Mouse (Mus musculus) erythroblast, adult 5-6 weeks (primary cell): ENCODE measurements around the gene Ick. TPM values are rescaled to one million over a fixed set of nuclear protein-coding genes. Genes with fewer than 3 reads are reported as not detected.
"Not testable (repeated sequence)": the region's sequence is repeated elsewhere in the genome, so short reads cannot be mapped to it uniquely, and the experiment has no call there.

ENCODE experiments used
- ATAC-seq: replicated peaks from 2 replicates; pipeline ENCODE4 v1.8.0; 2016; ENCODE audit warnings: moderate number of reproducible peaks, mild to moderate bottlenecking, moderate TSS enrichment, inconsistent platforms; ENCODE audit not compliant: poor library complexity, low FRiP score, severe bottlenecking
- total RNA-seq, 2 experiments: library from RNA; stranded (forward) in 1 of 2; stranded (reverse) in 1 of 2; fragments of 150-400 nt in 1 of 2; fragments of 200-764, 138-1000 nt in 1 of 2; gene quantifications; 2 replicates each; pipeline versions ENCODE4 v1.2.3 to v1.2.4; 2015 to 2017; ENCODE audit warnings: low replicate concordance in 2 of 2

Gene Ick
- total RNA-seq, 2 experiments from 2014 or later: 5.4 to 9.5 TPM

DNA sequence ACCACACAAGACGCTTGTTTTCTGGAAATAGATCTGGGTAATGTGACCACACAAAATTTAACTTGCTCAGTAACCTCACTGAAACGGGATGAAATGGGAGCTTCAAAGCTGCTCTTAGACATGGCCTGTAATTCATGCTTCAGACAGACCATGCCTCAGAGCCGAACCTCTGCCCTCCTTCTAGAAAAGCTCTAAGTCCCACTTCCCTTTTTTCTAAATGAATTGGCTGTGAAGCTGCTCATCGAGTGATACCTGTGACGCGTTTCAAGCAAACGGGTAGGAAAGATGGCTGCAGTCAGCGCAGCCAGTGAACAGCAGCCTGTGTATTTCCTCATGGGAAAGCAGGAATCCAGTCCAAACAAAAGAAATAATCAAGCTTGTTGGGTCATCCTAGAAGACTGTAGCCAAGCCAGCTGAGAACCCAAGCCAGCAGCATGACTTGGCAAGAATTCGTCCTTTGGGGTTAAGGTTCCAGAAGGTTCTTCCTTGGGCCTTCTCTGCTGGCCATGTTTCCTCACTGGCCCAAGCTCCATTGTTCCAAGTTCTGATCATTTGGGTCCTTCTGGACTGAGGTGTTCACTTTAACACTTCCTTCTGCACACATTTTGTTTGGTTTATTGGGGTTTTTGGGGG lies 29.2 kb downstream of the Ick start:
- no peak for ATAC-seq

DNA sequence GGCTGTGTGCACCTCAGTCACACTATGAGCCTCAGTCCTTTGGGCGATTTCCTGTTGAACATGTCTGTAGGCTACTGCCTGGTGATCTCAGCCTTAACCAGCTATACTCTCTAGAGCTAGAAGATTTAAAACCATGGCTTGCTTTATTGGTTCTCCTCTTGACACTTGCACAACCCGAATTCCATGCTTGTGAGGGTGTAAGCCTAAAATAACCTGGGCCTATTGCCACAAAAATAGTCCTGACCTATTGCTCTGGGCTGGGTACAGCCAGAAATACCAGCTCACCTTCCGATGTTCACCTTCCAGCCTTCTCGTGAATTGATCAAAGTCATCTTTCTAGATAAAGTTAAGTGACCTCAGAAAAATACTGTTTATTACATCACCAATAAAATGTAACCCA lies 30.5 kb downstream of the Ick start:
- ATAC-seq: no peak

DNA sequence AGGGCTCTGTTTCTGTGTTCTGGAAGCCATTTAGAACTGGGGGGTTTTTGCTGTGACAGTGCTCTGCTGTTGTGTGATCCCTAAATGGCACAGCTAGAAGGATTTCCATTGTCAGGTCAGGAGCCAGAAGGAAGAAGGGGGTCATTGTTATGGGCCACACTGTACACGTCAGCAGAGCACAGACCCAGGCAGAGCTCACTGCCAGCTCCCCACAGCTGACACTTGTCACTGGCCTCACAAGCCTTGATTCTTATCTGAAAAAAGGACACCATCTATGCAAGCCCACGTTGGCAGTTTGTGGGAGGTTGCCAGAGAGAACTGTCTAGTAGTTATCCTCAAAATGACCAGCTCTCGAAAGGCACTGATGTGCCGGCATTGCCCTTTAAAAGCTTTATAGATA lies 37.1 kb downstream of the Ick start:
- ATAC-seq: no peak

GRCm38 (mm10) chr9:78146627-78147026 lies 37.6 kb downstream of the Ick start:
- ATAC-seq: no peak

DNA sequence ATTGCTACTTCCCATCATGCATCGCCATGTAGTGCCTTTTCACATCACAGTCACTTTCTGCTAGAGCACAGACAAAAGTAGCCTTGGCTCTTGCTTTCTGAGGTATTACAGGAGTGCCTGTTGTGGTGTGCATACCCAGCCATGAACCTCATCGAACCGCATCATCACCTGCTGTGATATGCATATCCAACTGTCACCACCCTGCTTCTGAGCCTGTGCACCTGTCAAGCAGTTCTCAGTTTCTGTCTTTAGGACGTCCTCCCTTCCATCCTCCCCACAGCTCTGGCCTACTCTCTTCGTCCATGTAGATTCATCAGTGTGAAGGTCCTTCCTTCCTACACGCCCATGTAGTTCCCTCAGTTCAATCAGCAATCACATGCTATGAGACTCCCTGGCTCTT lies 39.2 kb downstream of the Ick start:
- no peak for ATAC-seq

- not testable (repeated sequence) for ATAC-seq
These were observed 40.8 kb downstream of the Ick start for GRCm38 (mm10) chr9:78149770-78150169.

DNA sequence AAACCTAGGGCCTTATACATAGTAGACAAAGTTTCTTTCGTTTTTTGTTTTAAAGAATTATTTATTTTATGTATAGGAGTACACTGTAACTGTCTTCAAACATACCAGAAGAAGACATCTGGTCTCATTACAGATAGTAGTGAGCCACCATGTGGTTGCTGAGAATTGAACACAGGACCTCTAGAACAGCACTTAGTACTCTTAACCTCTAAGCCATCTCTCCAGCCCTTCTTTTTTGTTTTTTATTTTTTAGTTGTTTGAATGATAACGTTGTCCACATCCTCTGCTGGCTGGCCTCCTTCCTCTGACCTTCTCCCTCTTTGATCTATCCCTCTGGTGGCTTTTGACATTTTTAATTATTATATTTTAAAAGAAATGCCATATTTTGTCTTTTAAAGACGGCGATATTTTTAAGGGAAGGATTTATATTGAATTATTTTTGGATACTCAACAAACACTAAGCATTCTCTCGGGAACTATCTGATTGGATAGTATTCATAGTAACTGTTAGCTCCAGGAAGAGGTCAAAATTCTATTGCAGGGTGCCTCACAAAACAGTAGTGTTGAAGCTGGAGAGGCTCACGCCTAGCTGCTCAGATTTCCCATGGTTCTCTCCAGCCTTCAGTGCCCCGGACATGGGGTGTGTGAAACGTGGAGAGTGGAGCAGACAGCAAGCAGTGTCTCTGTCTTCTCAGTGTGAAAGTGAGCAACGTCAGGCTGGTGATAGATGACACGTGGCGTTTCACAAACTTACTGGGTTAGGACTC lies 45.4 kb downstream of the Ick start:
- no peak for ATAC-seq

GRCm38 (mm10) chr9:78157221-78157620 lies 48.2 kb downstream of the Ick start:
- ATAC-seq: no peak

DNA sequence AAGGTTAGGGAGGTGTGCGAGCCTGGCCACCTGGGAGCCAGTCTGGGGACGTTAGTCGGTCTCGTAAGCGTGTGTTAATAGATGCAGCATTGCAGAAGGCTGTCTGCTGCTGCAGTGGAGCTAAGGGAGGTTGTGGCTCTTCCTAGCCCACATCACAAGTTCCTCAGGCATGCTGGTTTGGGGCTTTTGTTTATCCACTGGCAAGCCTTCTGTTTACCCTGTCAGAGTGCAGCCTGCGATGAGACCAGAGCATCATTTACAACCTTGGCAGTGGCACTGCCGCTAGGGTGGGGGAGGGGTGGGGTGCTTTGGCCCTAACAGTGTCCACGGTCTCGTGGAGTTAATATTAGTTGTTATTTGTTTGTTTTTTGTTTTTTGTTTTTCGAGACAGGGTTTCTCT lies 54.3 kb downstream of the Ick start:
- no peak for ATAC-seq

DNA sequence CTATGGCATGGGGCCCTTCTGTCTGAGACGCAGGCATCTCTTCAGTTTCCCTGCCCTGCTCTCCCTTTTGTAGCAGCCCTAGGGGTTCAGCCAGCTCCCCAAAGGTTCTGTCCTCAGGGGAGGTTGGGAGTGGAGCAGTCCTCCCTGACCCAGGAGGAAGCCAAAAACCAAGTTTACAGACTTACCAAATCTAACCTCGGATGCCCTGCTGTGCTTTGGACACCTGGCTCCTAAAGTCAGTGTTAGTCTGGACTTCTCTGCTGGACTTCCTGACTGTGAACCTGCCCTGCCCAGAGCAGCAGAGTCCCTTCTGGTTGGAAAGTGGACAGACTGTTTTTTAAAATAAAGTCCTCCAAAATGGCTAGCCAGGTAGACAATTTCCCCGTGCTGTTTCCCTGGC lies 55.7 kb downstream of the Ick start:
- no peak for ATAC-seq

DNA sequence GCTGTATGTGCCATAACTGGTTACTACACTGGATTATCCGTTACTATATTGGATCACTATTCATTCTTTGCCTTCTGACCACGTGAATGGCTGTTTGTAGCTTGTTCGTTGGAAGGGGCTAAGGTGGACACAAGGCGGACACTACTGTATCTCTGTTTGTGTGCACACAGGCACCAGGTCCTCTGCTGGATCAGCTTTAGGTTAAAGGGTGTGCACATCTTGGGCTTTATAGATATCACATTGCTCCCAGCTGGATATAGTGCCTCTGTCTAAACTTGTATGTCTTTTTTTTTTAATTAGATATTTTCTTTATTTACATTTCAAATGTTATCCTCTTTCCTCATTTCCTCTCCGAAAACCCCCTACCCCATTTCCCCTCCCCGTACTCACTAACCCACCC lies 56.5 kb downstream of the Ick start:
- ATAC-seq: no peak

- ATAC-seq: no peak
These were observed 57.9 kb downstream of the Ick start for GRCm38 (mm10) chr9:78166694-78167452.

- no peak for ATAC-seq
These were observed 58.5 kb downstream of the Ick start for GRCm38 (mm10) chr9:78167453-78167969.

DNA sequence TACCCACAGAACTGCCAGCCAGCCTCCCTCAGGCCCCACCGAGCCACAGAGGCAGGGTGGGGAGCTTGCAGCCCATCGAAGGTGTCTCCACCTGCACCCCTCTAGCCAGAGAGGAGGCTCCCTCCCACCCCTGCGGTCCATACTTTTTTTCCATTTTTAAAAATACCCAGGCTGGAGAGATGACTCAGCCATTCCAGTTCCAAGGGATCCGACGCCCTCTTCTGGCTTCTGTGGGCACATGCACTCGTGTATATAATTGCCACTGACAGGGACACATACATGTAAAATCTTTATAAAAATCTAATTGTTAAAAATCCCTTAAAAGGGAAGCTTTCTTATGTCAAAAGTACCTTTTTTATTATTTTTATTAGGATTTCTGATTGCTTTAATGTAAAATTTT lies 59.9 kb downstream of the Ick start:
- ATAC-seq: 0 out of 2 replicates have a peak, but pooled peaks have one; percentile 29

- ATAC-seq: no peak
These were observed 65.0 kb downstream of the Ick start for GRCm38 (mm10) chr9:78174016-78174415.

DNA sequence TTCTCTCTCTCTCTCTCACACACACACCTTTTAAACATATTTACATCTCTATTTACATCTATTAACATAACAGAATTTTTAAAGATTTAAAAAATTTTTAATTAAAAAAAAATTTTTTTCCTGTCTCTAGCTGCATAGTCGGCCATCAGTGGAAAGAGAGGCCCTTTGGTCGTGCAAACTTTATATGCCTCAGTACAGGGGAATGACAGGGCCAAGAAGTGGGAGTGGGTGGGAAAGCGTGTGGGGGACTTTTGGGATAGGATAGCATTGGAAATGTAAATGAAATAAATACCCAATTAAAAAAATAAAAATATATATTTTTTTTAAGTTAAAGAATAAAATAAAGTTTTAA lies 65.9 kb downstream of the Ick start:
- not testable (repeated sequence) for ATAC-seq

- peak; percentile 95 for ATAC-seq
These were observed 66.5 kb downstream of the Ick start for GRCm38 (mm10) chr9:78175277-78176200.

DNA sequence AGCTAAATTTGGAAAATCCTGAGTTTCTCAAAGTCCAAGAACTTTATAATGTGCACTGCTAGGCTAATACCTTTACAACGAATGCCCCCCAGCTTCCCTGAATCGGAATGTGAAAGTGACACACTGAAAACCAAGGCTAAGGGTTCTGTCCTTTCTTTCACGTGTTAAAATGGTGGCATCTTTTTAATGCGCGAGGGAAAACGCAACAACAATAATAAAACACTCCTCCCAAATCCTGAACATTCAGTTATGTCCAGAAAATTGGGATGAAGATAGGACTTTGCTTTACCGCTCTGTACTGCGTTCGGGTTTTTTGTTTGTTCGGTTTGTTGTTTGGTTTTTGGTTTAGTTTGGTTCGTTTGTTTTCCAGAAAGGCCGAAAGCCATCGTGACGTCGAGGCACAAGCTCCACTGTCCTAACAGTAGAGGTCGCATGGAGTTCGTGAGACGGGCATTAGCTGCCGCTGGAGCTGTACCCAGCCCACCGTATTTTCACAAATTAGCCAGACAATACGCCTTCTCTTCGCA lies 67.3 kb downstream of the Ick start:
- peak; percentile 87 for ATAC-seq

- no peak for ATAC-seq
These were observed 67.8 kb downstream of the Ick start for GRCm38 (mm10) chr9:78176831-78177230.
